Mouse (Mus musculus) gastrocnemius, postnatal 25 days (tissue): ENCODE measurements at regions not wholly inside any gene's neighbourhood (a gene's known extent, or its start where the extent isn't known, plus 50 kb on each side); places are given as distances from the start of the nearest gene placed in this dataset.

Source experiments
- DNase-seq: peaks from one replicate; pipeline ENCODE4 v3.0.0; 2022

DNA sequence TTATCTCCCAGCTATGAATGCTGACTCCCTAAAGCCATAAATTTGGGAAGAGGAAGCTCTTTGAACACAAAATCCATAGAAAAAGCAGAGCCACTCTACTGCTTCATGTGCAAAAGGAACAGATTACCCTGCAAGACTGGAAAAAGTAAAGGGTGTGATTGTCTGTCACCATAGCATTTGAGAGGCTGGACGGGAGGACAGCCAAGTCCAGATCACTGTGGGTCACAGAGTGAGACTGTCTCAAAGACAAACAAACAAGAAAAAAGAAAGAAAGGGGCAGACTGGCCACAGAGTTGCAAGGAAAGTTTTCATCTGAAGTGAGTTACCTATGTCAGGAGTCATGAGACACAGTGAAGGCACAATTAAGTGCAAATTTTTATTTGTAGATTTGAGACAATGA, 150.7 kb upstream of the Ccn2 start:
- DNase-seq = no peak

DNA sequence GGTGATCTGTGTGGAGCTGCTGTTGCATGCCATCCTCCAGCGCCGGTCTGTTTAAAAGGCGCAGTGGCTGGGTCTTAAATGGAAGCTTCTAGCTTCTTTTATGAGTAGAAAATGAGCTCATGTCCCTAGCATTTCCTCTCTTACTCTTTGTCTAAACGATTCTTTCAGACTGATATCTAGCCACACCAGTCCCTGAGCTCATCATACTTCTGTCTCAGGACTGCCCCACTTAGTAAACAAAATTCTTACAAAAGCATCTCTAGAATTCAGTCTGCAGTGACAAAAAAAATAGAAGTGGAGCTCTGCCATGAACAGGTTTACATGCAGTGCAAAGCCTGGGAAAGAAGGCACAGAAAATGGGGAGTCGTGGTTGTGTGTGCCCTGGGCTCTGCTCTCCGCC, 150.2 kb upstream of the Ccn2 start:
- no peak for DNase-seq

DNA sequence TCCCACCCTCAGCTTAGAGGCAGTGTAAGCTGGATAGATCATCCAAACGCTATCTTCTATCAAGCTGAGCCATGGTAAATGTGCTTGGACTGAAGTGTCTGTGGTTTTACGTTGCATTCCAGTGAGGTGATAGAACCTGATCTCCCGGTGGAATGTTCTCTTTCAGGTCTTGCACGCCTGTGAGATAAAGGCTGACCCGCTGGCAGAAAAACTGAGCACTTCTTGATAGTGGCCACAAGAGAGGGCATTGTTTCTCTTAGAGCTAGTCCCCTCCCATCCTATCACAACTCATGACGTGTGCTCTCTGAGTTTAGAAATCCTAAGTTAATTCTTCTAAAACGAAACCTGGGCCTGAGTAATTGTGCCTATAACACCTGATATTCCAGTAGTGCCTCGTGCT, 149.1 kb upstream of the Ccn2 start:
- DNase-seq = no peak

DNA sequence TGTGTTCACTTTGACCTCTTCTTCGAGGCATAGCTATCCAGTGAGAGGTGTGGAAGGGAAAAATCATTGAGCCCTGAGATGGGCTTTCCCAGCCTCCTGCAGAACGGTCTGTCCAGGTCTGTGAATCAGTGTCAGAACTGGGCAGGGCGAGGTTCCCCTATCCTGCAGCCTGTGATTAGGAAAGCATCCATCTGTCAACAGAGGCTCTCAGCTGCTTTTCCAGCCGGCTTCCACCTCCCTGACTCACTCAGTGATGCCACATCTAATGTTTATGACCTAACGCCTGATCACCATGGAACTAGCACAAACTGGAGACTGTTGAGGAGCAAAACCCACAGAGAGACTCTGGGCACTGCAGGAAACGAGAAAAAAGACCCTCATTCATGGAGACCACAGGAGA, 148.1 kb upstream of the Ccn2 start:
- DNase-seq = peak; percentile 38

DNA sequence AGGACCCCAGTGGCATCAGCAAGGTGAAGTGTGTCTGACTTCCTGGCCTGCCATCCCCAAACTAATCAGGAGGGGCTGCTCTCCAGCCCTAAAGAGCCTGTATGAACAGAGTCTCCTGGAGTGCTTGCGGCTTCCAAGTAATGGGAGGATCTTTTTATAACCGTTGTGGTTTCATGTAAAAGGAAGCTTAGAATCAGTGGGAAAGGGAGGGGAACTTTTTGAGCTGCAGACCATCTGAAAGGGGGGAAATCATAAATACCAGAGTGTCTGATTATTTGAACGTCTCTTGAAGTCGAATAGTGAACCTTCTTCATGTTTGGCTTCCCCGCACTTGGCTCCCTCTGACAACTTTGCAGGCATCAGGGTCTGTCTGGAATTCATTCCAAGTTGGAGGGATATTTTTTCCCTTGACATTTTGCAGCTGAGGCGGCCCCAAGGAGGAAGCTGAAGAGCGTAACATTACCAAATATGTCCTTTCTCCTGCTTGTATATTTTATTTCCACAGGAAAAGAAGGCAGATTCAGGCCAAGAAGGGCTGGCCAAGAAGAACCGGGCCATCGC, 147.2 kb upstream of the Ccn2 start:
- peak; percentile 55 for DNase-seq

DNA sequence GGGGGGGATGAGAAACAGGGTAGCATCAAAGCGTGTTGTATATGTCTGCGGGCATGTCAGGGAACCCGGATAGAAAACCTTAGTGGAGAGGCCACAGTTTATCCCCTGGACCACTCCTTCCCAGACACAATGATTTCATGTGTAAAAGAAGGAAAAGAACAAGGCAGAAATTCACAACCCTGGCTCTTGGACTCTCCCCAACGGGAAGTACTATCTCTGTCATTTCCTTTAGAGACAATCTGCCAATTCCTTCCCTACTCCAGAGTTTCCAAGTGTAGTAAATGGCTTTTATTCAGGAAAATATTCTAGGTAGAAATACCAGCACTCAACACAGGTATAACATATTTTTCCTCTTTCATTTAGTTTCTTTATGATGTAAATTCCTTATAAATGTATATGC, 141.7 kb upstream of the Ccn2 start:
- no peak for DNase-seq

DNA sequence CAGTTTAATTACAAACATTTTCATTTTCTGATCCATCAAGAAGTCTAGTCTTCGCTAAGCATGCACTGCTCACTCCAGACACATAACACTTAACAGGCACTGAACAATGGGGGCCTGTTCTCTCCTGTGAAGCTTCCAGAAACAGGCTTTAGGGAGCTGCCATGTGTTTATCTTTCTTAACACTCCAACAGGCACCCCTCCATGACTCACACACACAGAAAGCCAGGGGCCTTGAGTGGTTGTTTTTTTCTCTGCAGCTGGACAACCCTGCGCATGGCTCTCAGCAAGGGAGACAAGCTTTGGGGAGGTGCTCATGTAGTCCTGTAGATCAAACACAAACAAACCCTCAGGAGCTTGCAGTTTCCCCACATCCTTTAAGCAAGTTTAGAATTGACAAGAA, 136.6 kb upstream of the Ccn2 start:
- no peak for DNase-seq

DNA sequence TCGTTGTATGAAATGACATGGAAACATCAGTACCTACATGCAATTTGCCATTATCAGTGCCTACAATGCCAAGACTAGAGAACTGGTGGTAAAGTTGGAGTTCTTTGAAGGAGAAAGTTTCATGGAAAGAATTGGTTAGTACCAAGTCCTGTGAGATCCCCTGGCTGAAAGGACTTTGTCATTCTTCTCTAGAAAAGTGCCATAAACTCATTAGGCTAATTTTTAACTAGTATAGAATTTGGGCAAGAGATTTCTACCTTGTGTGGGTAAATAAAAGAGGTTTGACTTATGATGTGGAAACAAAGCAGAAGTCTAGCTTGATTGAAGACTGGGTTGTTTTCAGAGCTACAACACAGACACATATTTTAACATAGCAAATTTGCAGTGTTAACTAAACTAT, 131.4 kb upstream of the Ccn2 start:
- DNase-seq = no peak

DNA sequence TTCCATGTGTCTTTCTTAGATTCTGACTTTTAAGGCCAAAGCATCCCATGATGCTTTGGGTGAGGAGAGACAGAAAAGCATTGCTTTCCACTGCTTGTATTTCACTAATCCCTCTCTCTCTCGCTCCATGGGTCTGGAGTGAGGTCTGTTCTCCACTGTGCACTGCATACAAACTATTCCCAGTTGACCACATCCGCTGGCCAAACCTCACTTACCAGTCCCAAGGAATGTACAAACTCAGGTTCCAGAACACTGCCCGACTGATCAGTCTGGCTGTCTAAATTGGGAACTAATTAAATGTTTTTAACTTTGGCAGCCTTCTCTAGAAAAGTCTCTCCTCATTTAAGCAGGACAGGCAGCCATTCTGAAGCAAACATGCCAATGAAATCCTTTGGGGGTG, 130.9 kb upstream of the Ccn2 start:
- peak; percentile 11 for DNase-seq

DNA sequence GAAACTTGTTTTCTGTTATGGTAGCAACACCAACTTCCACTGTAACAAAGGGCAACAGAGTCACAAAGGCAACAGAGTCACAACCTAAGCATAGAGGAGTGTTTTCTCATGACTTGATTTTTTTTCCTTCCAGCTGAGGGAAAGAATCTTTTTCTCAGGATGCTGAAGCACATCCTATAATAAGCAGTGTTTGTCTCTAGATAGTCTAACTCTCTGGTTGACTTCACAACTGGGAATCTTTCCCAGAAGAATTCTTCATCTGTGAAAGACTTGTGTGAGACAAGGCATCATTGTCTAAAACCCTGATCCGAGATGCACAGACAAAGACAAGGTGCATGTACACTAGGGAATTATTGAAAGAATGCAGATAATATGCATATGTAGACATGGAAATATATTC, 125.5 kb upstream of the Ccn2 start:
- no peak for DNase-seq

DNA sequence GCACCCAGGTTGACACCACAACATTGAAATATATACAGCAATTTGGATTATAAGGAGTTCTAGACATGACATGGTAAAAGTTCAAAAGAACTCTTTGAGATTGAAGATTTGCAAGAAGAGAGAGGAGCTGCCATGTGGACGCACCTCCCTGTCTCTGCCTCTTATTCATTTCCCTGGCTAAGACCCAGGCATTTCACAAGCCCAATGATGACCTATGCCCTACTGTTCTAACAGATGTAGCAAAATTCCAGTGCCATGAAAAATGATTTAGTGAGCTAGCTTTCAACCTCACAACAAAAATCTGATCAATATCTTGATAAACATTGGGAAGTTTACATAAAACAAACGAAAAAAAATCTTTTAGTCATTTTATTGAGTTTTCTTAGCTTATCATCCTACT, 123.7 kb upstream of the Ccn2 start:
- no peak for DNase-seq

DNA sequence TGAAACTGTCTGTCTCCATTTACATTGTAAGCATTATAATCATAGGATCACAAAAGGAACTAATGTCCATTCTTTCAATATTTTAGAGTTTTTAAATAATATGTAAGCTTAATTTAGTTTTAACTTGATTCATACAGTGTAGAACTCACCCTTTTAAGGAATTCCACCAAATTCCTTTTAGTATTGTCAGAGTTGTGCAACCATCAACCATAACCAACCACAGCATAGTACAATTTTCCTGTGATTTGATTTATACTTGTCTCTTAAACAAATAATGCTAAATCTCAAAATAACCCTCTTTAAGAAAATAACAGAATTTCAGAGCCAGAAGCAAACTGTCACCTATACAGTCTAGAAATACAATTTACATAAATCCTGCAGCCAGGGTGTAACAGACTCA, 119.0 kb upstream of the Ccn2 start:
- no peak for DNase-seq

DNA sequence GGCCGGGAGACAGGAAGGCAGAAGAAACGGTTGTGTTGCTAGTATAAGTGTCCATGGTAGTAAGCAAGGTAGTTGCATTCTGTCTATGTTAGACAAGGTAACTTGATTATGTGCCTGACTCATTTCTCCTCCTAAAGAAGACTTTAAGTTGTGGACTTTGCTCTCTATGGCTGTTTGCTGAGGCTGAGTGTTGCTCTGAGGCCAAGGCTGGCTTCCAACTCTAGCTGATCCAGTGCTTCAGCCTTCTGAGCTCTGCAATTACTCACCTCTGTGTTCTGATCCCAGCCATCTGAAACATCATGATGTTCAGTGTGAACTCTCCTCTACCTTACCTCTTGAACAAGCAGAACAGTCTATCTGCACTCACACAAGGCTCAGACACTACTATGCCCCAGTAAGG, 116.7 kb upstream of the Ccn2 start:
- no peak for DNase-seq

DNA sequence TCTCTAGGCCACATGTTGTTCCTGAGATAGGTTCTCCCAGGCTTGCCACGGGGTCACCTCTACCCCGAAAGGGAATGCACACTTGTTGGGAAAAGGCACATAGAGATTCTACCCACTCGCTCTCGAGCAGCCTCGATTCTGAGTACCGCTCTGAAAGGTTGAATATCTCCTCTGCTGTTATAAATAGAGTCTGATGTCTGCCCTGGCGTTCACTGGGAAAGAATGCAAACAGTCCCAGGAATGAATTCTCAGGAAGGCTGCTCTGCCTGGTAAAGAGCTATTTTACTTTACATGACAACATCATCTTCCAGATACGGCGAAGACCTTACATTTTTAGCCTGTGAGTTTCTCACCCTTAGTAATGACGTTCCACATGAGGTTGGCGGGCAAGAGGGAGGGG, 116.1 kb upstream of the Ccn2 start:
- DNase-seq = no peak

DNA sequence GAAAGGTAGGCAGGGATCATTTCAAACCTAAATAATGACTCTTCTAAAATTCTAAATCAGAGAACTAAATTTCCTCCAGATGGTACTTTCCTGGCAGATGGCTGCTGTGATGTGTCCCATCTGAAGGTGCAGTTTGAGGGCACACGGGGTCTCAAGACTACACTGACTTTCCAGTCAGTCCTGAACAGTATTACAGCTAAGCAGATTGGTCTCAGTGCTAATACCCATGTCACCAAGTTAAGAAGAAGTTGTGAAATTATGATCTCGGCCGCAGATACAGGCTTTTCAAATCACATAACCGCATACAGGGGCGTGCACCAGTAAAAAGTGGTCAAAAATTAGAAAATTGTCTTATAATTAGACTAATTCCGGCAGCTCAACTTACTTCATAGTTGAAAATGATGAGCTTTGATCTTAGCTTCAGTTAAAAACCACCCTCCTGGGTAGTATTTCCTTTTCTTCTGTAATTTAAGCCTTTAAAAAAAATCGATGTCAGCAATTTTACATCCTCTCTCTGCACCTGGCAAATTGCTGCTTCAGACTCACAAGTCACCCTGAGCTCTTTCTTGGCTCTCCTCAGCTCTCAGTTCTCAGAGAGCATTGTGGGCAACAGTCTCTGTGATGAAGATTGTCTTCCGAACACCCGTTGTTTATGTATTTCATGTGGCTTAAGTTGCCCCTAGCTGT, 113.2 kb upstream of the Ccn2 start:
- no peak for DNase-seq

DNA sequence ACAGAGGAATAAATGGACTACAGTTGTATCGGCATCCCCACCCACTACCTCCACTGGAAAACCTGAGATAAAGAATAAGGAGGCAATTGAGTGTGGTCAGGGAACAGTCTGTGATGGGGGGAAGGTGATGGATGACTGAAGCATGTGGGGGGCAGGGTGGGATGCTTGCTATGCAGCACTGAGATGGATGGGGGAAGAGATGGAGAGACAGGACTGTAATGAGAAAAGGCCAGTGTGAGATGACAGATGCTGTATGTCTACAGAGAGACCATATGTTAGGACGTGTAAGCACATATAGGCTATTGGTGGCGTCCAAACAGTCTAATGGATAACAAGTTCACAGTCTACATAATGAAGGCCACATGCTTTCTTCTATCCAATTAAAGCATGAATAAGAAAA, 112.2 kb upstream of the Ccn2 start:
- no peak for DNase-seq

DNA sequence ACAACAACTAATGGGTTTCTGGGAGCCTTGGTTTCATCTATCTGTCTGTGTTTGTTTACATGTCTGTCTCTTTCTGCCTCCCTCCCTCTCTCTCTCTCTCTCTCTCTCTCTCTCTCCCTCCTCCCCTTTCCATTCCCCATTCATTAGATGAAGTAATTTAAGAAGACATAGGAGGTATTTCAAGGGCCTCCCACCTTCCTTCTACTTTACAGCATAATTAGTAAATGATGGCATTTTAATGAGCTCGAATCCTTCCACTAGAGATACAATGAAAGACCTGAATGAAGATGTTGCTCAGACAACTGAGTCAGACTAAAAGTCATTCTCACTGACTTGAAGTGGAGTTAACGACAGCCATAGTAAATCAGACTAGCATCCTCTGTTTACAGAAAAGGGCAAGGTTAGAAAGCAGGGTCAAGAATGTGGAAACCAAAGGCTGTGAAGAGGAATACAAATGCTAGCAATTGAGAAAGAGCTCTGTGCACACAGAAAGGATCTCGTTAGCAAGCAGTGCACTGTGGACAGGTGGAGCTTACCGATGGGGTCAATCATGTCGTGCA, 111.1 kb upstream of the Ccn2 start:
- DNase-seq = no peak

DNA sequence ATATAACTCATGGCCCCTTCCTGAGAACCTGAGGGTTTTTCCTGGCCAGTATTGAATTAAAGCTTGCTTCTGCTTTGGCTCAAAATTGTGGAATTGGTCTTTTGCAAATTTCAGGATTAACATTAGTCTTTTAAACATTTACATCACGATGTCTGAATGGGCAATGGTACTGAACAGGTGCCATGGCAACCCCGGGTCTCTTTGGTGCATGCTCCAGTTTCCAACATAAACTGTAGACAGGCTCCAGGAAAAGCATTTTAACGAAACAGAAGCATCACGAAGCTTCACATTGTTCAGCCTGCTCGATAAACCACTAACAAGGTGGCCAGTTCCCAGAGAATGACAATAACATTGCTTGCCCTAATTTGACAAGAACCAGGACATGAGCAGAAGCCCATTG, 109.8 kb upstream of the Ccn2 start:
- DNase-seq = no peak

DNA sequence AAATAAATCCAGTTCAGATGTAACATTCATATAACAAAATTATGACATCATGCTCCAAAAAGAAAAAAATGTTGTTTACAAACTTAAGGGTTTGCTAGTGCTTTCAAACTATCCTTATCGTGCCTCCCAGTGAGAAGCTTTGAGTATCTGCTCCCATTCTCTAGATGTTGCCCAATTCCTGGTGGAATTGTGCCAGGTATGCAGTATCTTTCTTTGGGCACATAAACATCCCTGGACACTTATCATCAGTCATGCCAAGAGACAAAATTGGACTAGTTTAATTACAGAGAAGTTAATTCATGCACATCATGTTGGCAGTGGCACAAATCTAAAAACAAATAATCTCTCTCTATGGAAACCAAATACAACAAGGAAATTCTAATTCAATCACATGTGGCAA, 109.0 kb upstream of the Ccn2 start:
- DNase-seq = no peak

DNA sequence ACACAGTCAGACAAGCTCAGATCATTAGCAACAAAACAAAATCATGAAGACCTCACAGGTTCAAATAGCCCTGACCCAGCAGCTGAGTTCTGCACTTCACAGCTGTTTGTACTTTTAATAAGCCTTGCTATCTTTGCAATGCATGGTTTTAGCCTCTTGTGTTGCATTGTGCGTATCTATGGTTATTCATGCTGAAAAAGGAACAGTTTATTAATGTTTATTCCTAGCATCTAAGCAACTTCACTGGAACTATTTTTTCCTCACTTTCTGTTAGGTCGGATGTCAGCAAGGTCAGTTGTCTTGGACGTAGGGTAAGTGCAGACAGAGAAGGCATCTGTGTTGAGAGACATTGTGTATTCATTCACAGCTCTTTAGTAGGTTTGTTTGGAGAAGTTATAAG, 107.3 kb upstream of the Ccn2 start:
- no peak for DNase-seq

DNA sequence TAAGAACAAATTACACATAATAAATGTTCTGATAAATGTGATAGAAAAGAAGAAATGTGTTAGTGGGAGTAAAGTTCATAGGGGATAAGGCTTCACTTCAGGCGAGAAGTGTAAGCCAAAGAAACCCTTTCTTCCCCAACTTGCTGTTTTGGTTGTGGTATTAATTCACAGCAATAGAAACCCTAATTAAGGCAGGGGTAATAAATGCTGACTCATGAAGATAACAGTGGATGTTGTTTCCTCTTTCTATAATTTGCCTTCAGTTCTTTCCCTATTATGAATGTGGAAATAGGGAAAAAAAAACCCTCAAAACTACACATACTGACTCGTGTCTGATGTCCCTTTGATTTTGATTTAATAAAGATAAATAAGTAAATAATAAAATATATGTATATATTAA, 104.8 kb upstream of the Ccn2 start:
- no peak for DNase-seq

DNA sequence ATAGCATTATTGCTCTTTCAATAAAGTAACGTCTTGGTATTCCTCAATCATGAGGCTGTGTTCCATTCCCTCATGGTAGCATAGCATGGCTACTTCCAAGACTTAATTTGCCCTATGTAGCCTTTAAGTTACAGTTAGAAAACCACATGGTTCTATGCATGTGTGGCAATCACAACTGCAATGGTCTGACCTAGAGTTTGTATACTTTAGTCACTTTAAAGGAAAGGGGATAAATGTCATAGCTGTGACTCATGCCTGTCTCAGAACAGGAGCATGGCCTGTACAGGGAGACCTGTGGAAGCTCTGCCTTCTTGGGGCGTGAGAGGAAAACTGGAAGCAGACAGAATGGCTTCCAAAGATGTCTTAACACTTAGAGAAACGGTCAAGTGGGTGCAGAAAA, 103.4 kb upstream of the Ccn2 start:
- DNase-seq = no peak

DNA sequence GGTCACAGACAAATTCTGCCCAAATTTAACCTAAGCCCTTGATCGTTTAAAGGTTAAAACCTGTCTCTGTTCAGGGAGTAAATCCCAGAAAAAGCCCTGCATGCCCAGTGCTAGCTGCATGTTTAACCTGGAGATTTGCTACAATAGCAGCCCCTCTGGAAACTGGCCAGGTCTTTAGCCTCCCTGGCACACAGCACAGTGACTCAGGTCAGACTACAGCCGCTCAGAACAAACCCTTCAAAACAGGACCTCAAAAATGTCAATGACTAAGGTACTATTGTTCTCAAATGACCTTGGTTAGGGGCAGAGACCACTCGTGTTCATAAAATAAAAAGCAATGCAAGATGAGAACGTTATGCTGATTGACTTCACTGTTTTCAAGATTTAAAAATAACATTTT, 101.8 kb upstream of the Ccn2 start:
- DNase-seq = peak; percentile 22

DNA sequence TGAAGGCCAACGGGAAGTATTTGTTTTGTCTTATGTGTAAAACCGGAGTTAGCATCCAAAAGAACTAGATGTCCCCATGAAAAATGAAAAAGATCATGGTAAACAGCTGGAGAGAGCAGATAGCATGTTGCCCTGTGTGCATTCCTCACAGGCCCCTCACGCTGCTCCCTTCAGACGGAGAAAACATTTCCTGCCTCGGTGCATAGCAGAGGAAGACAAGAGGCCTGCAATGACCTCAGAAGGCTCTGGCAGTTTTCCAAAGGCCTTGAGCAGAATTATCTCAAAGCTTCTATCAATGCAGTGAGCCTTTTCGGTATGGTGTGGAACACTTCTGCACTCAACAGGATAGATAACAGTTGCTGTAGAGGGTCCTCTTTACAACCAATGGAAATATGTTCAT, 101.3 kb upstream of the Ccn2 start:
- peak; percentile 53 for DNase-seq
